Mouse (Mus musculus) midbrain, embryonic 12.5 days (tissue): ENCODE measurements around the gene Rab40c. TPM values are rescaled to one million over a fixed set of nuclear protein-coding genes. Genes with fewer than 3 reads are reported as not detected.
A peak's percentile ranks its signal among the peaks of the same experiment; 100 is the strongest.
"Not testable (repeated sequence)": the region's sequence is repeated elsewhere in the genome, so short reads cannot be mapped to it uniquely, and the experiment has no call there.

ENCODE experiments used
- ATAC-seq: fragments of 200-750 bp; cut with Nextera tagmentation; 2 replicates; pipeline ENCODE4 v1.8.0; 2017; ENCODE audit warnings: low read depth, moderate TSS enrichment, moderate library complexity; ENCODE audit not compliant: low FRiP score
- H3K27ac ChIP-seq: fragments of 300-500 bp; sonication (generic); replicated peaks from 2 replicates; pipeline ENCODE4 v1.5.1; 2016; ENCODE audit warnings: mild to moderate bottlenecking
- H3K27me3 ChIP-seq: fragments of 300-500 bp; sonication (generic); 2 replicates; pipeline ENCODE4 v1.6.1; 2016; ENCODE audit warnings: mild to moderate bottlenecking
- H3K36me3 ChIP-seq: fragments of 300-500 bp; sonication (generic); 2 replicates; pipeline ENCODE4 v1.6.1; 2016
- H3K4me1 ChIP-seq: fragments of 300-500 bp; sonication (generic); 2 replicates; pipeline ENCODE4 v1.6.1; 2016
- H3K4me2 ChIP-seq: fragments of 300-500 bp; sonication (generic); replicated peaks from 2 replicates; pipeline ENCODE4 v1.6.1; 2016; ENCODE audit warnings: mild to moderate bottlenecking, moderate library complexity
- H3K4me3 ChIP-seq: fragments of 300-500 bp; sonication (generic); 2 replicates; pipeline ENCODE4 v1.5.1; 2016; ENCODE audit warnings: mild to moderate bottlenecking
- H3K9ac ChIP-seq: fragments of 300-500 bp; sonication (generic); replicated peaks from 2 replicates; pipeline ENCODE4 v1.6.1; 2016; ENCODE audit warnings: mild to moderate bottlenecking, moderate library complexity
- H3K9me3 ChIP-seq: fragments of 300-500 bp; sonication (generic); 2 replicates; pipeline ENCODE4 v1.6.1; 2016; ENCODE audit warnings: mild to moderate bottlenecking
- WGBS: fragments of 180-500 bp; shearing (Covaris S2); methylation state at CpG from one replicate; pipeline ENCODE4 v1.1.7; 2016; 5-methylcytosine and 5-hydroxymethylcytosine counted together
- polyA plus RNA-seq: library from polyadenylated mRNA; unstranded; fragments of >200 nt; fragmentation: Nextera tagmentation; extraction: Ambion mirVana; gene quantifications from 2 replicates; pipeline ENCODE4 v1.2.1, GENCODE M21; 2016

The Rab40c gene
- polyA plus RNA-seq, 1 experiment from 2014 or later = 38.8 TPM

GRCm38 (mm10) chr17:25877741-25878610, 41.6 kb downstream of the Rab40c start:
- Histone ChIP-seq H3K4me3 (no peak overlapping the region), H3K9me3 (no peaks in the 10 kb centered on the region), H3K4me1 (peaks cover 51% of the 10 kb centered on the region), H3K9ac (no peak overlapping the region), H3K27me3 (no peaks in the 10 kb centered on the region), H3K27ac (no peak overlapping the region), H3K36me3 (peaks cover 26% of the 10 kb centered on the region), H3K4me2 (no peak overlapping the region)
- ATAC-seq = no peak
- 91% methylated on average over 32 of the region's 32 CpGs for WGBS

- H3K4me3 ChIP-seq = no peak overlapping the region
- peaks cover 48% of the 10 kb centered on the region for H3K4me1 ChIP-seq
- no peaks in the 10 kb centered on the region for H3K9me3 ChIP-seq
- H3K36me3 ChIP-seq = peaks cover 18% of the 10 kb centered on the region
- whole genome bisulfite sequencing = 86% methylated on average over 3 of the region's 3 CpGs
- no peak overlapping the region for H3K4me2 ChIP-seq
- H3K9ac ChIP-seq = no peak overlapping the region; the same call in 1 of the 2 replicates
- no peak for ATAC-seq
- no peak overlapping the region for H3K27ac ChIP-seq
- H3K27me3 ChIP-seq = no peaks in the 10 kb centered on the region
These were observed 42.5 kb downstream of the Rab40c start for GRCm38 (mm10) chr17:25877025-25877424.

GRCm38 (mm10) chr17:25876347-25876915, 43.1 kb downstream of the Rab40c start:
- H3K4me3 ChIP-seq = peak overlapping the region; percentile 78
- H3K36me3 ChIP-seq = peaks cover 18% of the 10 kb centered on the region
- no peak overlapping the region for H3K27ac ChIP-seq
- peak overlapping the region; percentile 95 for H3K4me2 ChIP-seq
- WGBS = 57% methylated on average over 10 of the region's 10 CpGs
- peak overlapping the region; percentile 90 for H3K9ac ChIP-seq
- ATAC-seq = no peak
- H3K27me3 ChIP-seq = no peaks in the 10 kb centered on the region
- no peaks in the 10 kb centered on the region for H3K9me3 ChIP-seq
- peaks cover 43% of the 10 kb centered on the region for H3K4me1 ChIP-seq

GRCm38 (mm10) chr17:25875171-25876136, 44.1 kb downstream of the Rab40c start:
- H3K4me1 ChIP-seq = peaks cover 33% of the 10 kb centered on the region
- peaks cover 18% of the 10 kb centered on the region for H3K36me3 ChIP-seq
- H3K9ac ChIP-seq = peak overlapping the region; percentile 90
- 1% methylated on average over 59 of the region's 59 CpGs for WGBS
- H3K4me2 ChIP-seq = peak overlapping the region; percentile 95
- peak overlapping the region; percentile 94 for H3K27ac ChIP-seq
- ATAC-seq = peak; percentile 90
- no peaks in the 10 kb centered on the region for H3K27me3 ChIP-seq
- H3K4me3 ChIP-seq = peak overlapping the region; percentile 78
- no peaks in the 10 kb centered on the region for H3K9me3 ChIP-seq

- peak; percentile 73 for ATAC-seq
- Histone ChIP-seq H3K27ac (peak within 1 kb of the TSS; percentile 94), H3K9me3 (no peaks in the 10 kb centered on the region), H3K4me1 (peaks cover 26% of the 10 kb centered on the region), H3K27me3 (no peaks in the 10 kb centered on the region), H3K36me3 (peaks cover 18% of the 10 kb centered on the region), H3K4me3 (peak within 1 kb of the TSS; percentile 78), H3K4me2 (peak within 1 kb of the TSS; percentile 95), H3K9ac (peak within 1 kb of the TSS; percentile 90)
- WGBS = under 1% methylated on average over 25 of the region's 25 CpGs
These were observed 44.8 kb downstream of the Rab40c start, which contains the start of gene Mettl26 for GRCm38 (mm10) chr17:25874721-25875170. Mettl26 (plus strand) TSS chr17:25875074.

- Histone ChIP-seq H3K27me3 (no peaks in the 10 kb centered on the region), H3K4me3 (peak overlapping the region; percentile 78), H3K4me2 (peak overlapping the region; percentile 95), H3K4me1 (peaks cover 25% of the 10 kb centered on the region), H3K27ac (peak overlapping the region; percentile 94), H3K9me3 (no peaks in the 10 kb centered on the region), H3K9ac (peak overlapping the region; percentile 55), H3K36me3 (peaks cover 17% of the 10 kb centered on the region)
- WGBS = 7% methylated on average over 14 of the region's 14 CpGs
- no peak for ATAC-seq
These were observed 45.3 kb downstream of the Rab40c start for GRCm38 (mm10) chr17:25874148-25874720.

- no peaks in the 10 kb centered on the region for H3K9me3 ChIP-seq
- ATAC-seq = no peak
- H3K27ac ChIP-seq = no peak overlapping the region
- peaks cover 31% of the 10 kb centered on the region for H3K4me1 ChIP-seq
- peak overlapping the region; percentile 95 for H3K4me2 ChIP-seq
- peaks cover 10% of the 10 kb centered on the region for H3K36me3 ChIP-seq
- WGBS = 84% methylated on average over 11 of the region's 11 CpGs
- H3K27me3 ChIP-seq = no peaks in the 10 kb centered on the region
- peak overlapping the region; percentile 78; the same call in 1 of the 2 replicates for H3K4me3 ChIP-seq
- no peak overlapping the region for H3K9ac ChIP-seq
These were observed 46.0 kb downstream of the Rab40c start for GRCm38 (mm10) chr17:25873405-25874147.

- 90% methylated on average over 3 of the region's 3 CpGs for WGBS
- Histone ChIP-seq H3K27ac (no peak overlapping the region), H3K4me3 (no peak overlapping the region), H3K36me3 (peaks cover 1% of the 10 kb centered on the region), H3K4me2 (no peak overlapping the region), H3K27me3 (peaks cover 6% of the 10 kb centered on the region), H3K9ac (no peak overlapping the region), H3K9me3 (no peaks in the 10 kb centered on the region), H3K4me1 (peaks cover 37% of the 10 kb centered on the region)
- ATAC-seq = no peak
These were observed 46.9 kb downstream of the Rab40c start for GRCm38 (mm10) chr17:25872676-25873075.

- not testable (repeated sequence) for H3K9me3 ChIP-seq, H3K4me2 ChIP-seq, H3K27ac ChIP-seq, H3K4me3 ChIP-seq, ATAC-seq, H3K36me3 ChIP-seq, H3K27me3 ChIP-seq, H3K9ac ChIP-seq
- H3K4me1 ChIP-seq = peaks cover 35% of the 10 kb centered on the region
These were observed 48.0 kb downstream of the Rab40c start for GRCm38 (mm10) chr17:25871566-25871965.

GRCm38 (mm10) chr17:25869954-25870353, 49.6 kb downstream of the Rab40c start:
- no peak overlapping the region for H3K4me3 ChIP-seq
- no peak overlapping the region for H3K27ac ChIP-seq
- H3K9ac ChIP-seq = no peak overlapping the region
- H3K9me3 ChIP-seq = no peaks in the 10 kb centered on the region
- H3K4me1 ChIP-seq = peaks cover 27% of the 10 kb centered on the region
- H3K27me3 ChIP-seq = peaks cover 10% of the 10 kb centered on the region
- WGBS = 86% methylated on average over 2 of the region's 2 CpGs
- no peaks in the 10 kb centered on the region for H3K36me3 ChIP-seq
- no peak for ATAC-seq
- no peak overlapping the region for H3K4me2 ChIP-seq

GRCm38 (mm10) chr17:25869498-25869897, 50.0 kb downstream of the Rab40c start:
- H3K4me3 ChIP-seq = no peak overlapping the region
- H3K9ac ChIP-seq = no peak overlapping the region
- ATAC-seq = no peak
- H3K27me3 ChIP-seq = peaks cover 10% of the 10 kb centered on the region
- 86% methylated on average over 8 of the region's 8 CpGs for WGBS
- no peaks in the 10 kb centered on the region for H3K36me3 ChIP-seq
- H3K4me2 ChIP-seq = no peak overlapping the region
- H3K27ac ChIP-seq = no peak overlapping the region
- no peaks in the 10 kb centered on the region for H3K9me3 ChIP-seq
- peaks cover 26% of the 10 kb centered on the region for H3K4me1 ChIP-seq
